Mouse (Mus musculus): ENCODE data around the gene Uqcc1.

GRCm38 (mm10) chr2:155974087-155974731 is 44.1 kb upstream of the Uqcc1 start:
- TF ChIP-seq CTCF (IDR thresholded peaks at IDR 0.05; ENCODE audit: insufficient read depth, low read length) (no peak), POLR2A (IDR thresholded peaks at IDR 0.05; ENCODE audit: borderline replicate concordance, extremely low read depth, low read depth, low read length) (no peak)
